Mouse (Mus musculus) pancreas, adult 10 weeks (tissue): Measurements from ENCODE around the gene Scgb1b17. TPM values are rescaled to one million over a fixed set of nuclear protein-coding genes. Genes with fewer than 3 reads are reported as not detected.

ENCODE experiments used
- polyA plus RNA-seq: library from polyadenylated mRNA; stranded (reverse); fragments of 350-450 nt; fragmentation: Illumina TruSeq; extraction: RNeasy Lipid Tissue Mini Kit (QIAGEN cat#74804); gene quantifications from one replicate; pipeline ENCODE4 v1.2.3, GENCODE M21; 2015; ENCODE audit warnings: low read depth, low replicate concordance; ENCODE audit not compliant: insufficient read depth

Scgb1b17 gene
- not detected for polyA plus RNA-seq

DNA sequence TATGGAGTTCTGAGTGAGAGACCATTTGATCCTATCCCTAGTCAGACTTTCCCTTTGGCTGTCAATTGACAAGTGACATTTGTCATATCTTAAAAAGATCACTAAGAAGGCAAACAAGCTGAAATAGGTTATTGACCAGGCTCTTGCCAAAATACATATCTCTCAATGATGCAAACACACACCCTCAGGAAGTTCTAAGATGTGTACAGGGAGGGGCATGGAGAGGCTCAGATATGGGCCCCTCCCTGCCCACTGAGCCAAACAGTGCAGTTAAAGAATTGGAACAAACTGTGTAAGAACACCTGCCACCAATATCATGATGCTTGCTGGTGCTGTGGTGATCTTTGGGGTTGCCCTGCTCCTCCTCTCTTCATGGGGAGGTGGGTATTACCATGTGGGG, at the start of gene Scgb1b17:
Gene Scgb1b17 (plus strand): TSS at position 301 of the 400 bp plus-strand sequence.

DNA sequence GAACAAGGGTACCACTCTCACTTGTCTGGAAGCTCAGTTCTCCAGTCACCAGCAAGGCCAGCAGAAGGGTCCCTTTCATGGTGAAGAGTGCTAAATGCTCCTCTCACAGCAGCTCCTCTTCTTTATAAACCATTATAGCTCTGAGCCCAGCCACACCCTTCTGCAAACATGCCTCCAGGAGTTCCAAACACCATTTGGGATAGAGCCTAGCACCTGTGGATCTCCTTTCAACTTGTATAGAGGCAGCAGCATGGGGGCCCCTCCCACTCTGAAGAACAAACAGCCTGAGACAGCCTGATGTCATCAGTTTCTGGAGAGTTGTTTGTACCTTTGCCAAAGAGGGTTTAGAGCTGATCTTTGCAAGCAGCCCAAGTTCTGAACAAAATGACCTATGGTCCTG, 6.8 kb upstream of the Scgb1b17 start, which contains the start of gene Scgb2b17:
Gene Scgb2b17 (minus strand): TSS at position 101 of the 400 bp plus-strand sequence.

Other genes starting within 250 kb of the Scgb1b17 start
- gene Scgb2b15, start 233.8 kb upstream of the Scgb1b17 start, polyA plus RNA-seq: not detected
- gene Scgb1b15, start 226.9 kb upstream of the Scgb1b17 start, polyA plus RNA-seq: not detected
- not detected for gene Scgb2b17, start 6.9 kb upstream of the Scgb1b17 start, polyA plus RNA-seq
- not detected for gene Scgb2b18, start 110.4 kb downstream of the Scgb1b17 start, polyA plus RNA-seq
- not detected for gene Scgb1b18, start 122.1 kb downstream of the Scgb1b17 start, polyA plus RNA-seq
- gene Scgb2b19, start 216.9 kb downstream of the Scgb1b17 start, polyA plus RNA-seq: not detected
- not detected for gene Scgb1b19, start 223.8 kb downstream of the Scgb1b17 start, polyA plus RNA-seq